Mouse (Mus musculus): ENCODE results near the gene Clgn. TPM values are rescaled to one million over a fixed set of nuclear protein-coding genes. Genes with fewer than 3 reads are reported as not detected.

Clgn gene
- polyA plus RNA-seq, 1 experiment from 2014 or later = 0.14 TPM

DNA sequence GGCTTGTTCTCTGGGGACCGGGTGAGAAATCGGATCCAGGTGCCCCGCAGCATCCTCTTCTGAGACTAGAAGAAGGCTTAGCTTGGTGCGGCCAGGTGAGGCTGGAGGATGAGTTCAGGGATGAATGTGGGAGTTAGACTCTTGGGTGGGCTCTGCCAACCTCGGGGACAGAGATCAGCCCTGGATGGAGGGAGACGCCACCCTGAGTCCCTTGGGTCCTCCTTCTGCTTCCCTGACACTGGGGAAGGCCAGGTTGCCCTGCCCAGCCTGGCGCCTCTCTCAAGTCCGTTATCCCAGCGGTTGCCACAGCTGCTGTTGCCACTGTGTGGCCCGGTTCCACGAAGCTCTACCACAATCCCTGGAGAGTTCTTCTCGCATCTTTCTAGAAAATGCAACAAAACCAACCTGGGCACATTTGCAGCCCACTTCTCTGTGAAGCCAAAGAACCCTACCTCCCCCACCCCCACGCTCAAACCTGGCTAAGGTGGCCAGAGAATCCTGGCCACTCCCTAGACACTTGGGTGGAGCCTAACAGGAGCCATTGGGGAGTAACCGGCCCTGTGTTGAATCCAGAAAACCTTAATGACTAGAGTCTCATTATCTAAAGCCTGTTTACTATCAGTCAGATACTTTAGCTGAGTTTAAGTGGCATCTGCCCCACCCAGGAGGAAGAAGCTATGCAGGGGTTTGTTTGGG lies 487 bp downstream of the Clgn start:
- H3K27ac ChIP-seq (ENCODE audit: low read length) = no peak overlapping the region
- peaks cover 27% of the 10 kb centered on the region for H3K27me3 ChIP-seq (ENCODE audit: insufficient read depth, low read length)
- H3K4me2 ChIP-seq (replicated peaks; ENCODE audit: low read depth, low read length) = peak overlapping the region; percentile 74
- peak overlapping the region; percentile 41; the same call in 1 of the 2 replicates for H3K9ac ChIP-seq (replicated peaks; ENCODE audit: low read length)
- no peaks in the 10 kb centered on the region for H3K9me3 ChIP-seq (ENCODE audit: low read length)
- 8% methylated on average over 14 of the region's 14 CpGs for WGBS
- 0 out of 2 replicates have a peak, but pooled peaks cover 7% of the 10 kb centered on the region for H3K4me1 ChIP-seq (ENCODE audit: insufficient read depth, low read length)
- H3K36me3 ChIP-seq (ENCODE audit: insufficient read depth, low read length) = no peaks in the 10 kb centered on the region
- no peak for ATAC-seq (ENCODE audit: low FRiP score, low TSS enrichment)
- peak overlapping the region; percentile 53 for H3K4me3 ChIP-seq (ENCODE audit: low read length)

- Histone ChIP-seq H3K27me3 (ENCODE audit: insufficient read depth, low read length) (peaks cover 27% of the 10 kb centered on the region), H3K9ac (replicated peaks; ENCODE audit: low read length) (no peak overlapping the region), H3K4me2 (replicated peaks; ENCODE audit: low read depth, low read length) (no peak overlapping the region), H3K4me3 (ENCODE audit: low read length) (no peak overlapping the region), H3K27ac (ENCODE audit: low read length) (no peak overlapping the region), H3K36me3 (ENCODE audit: insufficient read depth, low read length) (no peaks in the 10 kb centered on the region), H3K9me3 (ENCODE audit: low read length) (no peaks in the 10 kb centered on the region), H3K4me1 (ENCODE audit: insufficient read depth, low read length) (0 out of 2 replicates have a peak, but pooled peaks cover 7% of the 10 kb centered on the region)
- ATAC-seq (ENCODE audit: low FRiP score, low TSS enrichment) = no peak
- WGBS = 60% methylated on average over 1 of the region's 1 CpGs
Measured at GRCm38 (mm10) chr8:83392521-83392920, 2.9 kb downstream of the Clgn start.

DNA sequence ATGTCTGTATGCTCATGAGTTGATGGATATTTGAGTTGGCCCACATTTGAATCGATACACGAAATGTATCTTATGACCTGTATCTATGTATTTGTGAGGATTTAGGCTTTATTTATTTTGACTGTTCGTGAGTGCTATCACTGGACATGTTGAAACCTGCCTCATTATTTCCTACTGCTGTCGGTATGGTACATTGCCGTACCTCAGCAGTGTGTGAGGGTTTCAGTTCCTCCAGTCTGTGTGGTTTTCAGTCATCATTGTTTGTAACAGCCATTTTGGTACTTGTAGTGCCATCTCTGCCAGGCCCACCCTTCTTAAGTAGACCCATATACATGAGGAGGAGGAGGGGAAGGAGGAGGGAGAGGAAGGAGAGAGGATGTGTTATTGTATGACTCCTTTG lies 4.7 kb downstream of the Clgn start:
- Histone ChIP-seq H3K4me2 (replicated peaks; ENCODE audit: low read depth, low read length) (no peak overlapping the region), H3K9ac (replicated peaks; ENCODE audit: low read length) (no peak overlapping the region), H3K4me1 (ENCODE audit: insufficient read depth, low read length) (0 out of 2 replicates have a peak, but pooled peaks cover 7% of the 10 kb centered on the region), H3K4me3 (ENCODE audit: low read length) (no peak overlapping the region), H3K9me3 (ENCODE audit: low read length) (no peaks in the 10 kb centered on the region; the same call in 1 of the 2 replicates), H3K27ac (ENCODE audit: low read length) (no peak overlapping the region), H3K36me3 (ENCODE audit: insufficient read depth, low read length) (no peaks in the 10 kb centered on the region), H3K27me3 (ENCODE audit: insufficient read depth, low read length) (peaks cover 15% of the 10 kb centered on the region)
- 91% methylated on average over 5 of the region's 5 CpGs for WGBS
- ATAC-seq (ENCODE audit: low FRiP score, low TSS enrichment) = no peak

DNA sequence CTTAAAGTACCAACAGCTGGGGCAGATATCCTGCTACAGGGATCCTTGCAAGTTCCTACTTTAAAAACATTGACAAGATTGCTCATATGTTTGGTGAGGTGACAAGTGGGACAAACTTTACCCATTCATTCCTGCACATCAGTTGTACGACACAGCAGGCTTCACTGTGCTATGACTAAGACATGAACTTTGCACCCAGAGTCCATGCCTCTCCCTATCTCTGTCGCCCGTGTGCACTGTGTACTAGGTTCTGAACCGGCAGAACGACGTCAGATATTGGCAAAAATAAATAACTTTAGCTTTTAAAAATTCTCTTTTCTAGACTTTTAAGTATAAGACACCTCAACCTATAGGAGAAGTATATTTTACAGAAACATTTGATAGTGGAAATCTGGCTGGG lies 7.0 kb downstream of the Clgn start:
- Histone ChIP-seq H3K36me3 (ENCODE audit: insufficient read depth, low read length) (no peaks in the 10 kb centered on the region), H3K4me3 (ENCODE audit: low read length) (no peak overlapping the region), H3K9ac (replicated peaks; ENCODE audit: low read length) (no peak overlapping the region), H3K27me3 (ENCODE audit: insufficient read depth, low read length) (no peaks in the 10 kb centered on the region), H3K27ac (ENCODE audit: low read length) (no peak overlapping the region), H3K4me1 (ENCODE audit: insufficient read depth, low read length) (no peaks in the 10 kb centered on the region), H3K4me2 (replicated peaks; ENCODE audit: low read depth, low read length) (no peak overlapping the region), H3K9me3 (ENCODE audit: low read length) (no peaks in the 10 kb centered on the region; the same call in 1 of the 2 replicates)
- WGBS = 84% methylated on average over 6 of the region's 6 CpGs
- ATAC-seq (ENCODE audit: low FRiP score, low TSS enrichment) = no peak

DNA sequence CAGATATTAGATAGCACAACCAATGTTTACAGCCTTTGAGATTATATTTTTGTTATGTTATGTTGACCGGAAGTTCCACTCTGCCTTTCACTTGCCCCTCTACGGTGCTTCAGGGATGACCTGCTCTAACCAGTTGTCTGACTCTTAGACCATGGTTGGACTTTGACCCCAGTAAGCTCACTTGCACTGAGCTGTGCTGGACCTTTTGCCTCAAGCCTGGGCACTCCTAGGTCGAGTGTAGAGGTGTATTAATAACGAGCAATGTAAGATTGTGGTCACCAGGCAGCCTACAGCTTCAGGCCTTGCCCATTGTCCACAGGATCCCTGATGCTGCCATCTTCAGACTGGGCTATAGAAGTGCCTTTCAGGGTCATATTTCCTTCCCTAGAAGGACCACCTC lies 8.1 kb downstream of the Clgn start:
- Histone ChIP-seq H3K27ac (ENCODE audit: low read length) (no peak overlapping the region), H3K9ac (replicated peaks; ENCODE audit: low read length) (no peak overlapping the region), H3K36me3 (ENCODE audit: insufficient read depth, low read length) (no peaks in the 10 kb centered on the region), H3K4me3 (ENCODE audit: low read length) (no peak overlapping the region), H3K9me3 (ENCODE audit: low read length) (no peaks in the 10 kb centered on the region; the same call in 1 of the 2 replicates), H3K27me3 (ENCODE audit: insufficient read depth, low read length) (no peaks in the 10 kb centered on the region), H3K4me2 (replicated peaks; ENCODE audit: low read depth, low read length) (no peak overlapping the region), H3K4me1 (ENCODE audit: insufficient read depth, low read length) (no peaks in the 10 kb centered on the region)
- no peak for ATAC-seq (ENCODE audit: low FRiP score, low TSS enrichment)
- 71% methylated on average over 4 of the region's 4 CpGs for WGBS

GRCm38 (mm10) chr8:83405548-83405947 lies 15.9 kb downstream of the Clgn start:
- no peak overlapping the region for H3K9ac ChIP-seq (replicated peaks; ENCODE audit: low read length)
- H3K4me3 ChIP-seq (ENCODE audit: low read length) = no peak overlapping the region
- no peaks in the 10 kb centered on the region for H3K27me3 ChIP-seq (ENCODE audit: insufficient read depth, low read length)
- WGBS = 84% methylated on average over 10 of the region's 10 CpGs
- H3K27ac ChIP-seq (ENCODE audit: low read length) = no peak overlapping the region
- no peaks in the 10 kb centered on the region for H3K36me3 ChIP-seq (ENCODE audit: insufficient read depth, low read length)
- H3K4me1 ChIP-seq (ENCODE audit: insufficient read depth, low read length) = no peaks in the 10 kb centered on the region
- H3K4me2 ChIP-seq (replicated peaks; ENCODE audit: low read depth, low read length) = no peak overlapping the region
- ATAC-seq (ENCODE audit: low FRiP score, low TSS enrichment) = no peak
- H3K9me3 ChIP-seq (ENCODE audit: low read length) = no peaks in the 10 kb centered on the region

DNA sequence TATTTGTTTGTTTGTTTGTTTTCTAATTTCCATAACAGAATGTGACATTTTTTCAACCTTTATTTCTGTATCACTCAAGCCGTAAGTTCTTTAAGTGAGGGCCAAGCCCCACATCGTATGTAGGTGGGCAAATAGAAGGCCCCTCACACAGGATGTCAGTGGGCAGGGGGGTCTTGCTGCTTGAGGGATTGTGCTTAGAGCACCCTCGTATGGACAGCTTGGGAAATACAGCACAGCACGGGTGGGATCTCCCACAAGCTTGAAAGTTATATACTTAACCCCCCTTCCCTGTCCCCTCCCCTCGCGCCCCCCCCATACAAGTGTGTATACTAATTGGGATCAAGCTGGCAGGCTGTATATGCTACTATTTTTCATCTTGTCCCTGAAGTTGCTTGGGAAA lies 17.2 kb downstream of the Clgn start:
- Histone ChIP-seq H3K9ac (replicated peaks; ENCODE audit: low read length) (no peak overlapping the region), H3K36me3 (ENCODE audit: insufficient read depth, low read length) (no peaks in the 10 kb centered on the region), H3K4me2 (replicated peaks; ENCODE audit: low read depth, low read length) (no peak overlapping the region), H3K9me3 (ENCODE audit: low read length) (no peaks in the 10 kb centered on the region), H3K27me3 (ENCODE audit: insufficient read depth, low read length) (no peaks in the 10 kb centered on the region), H3K4me3 (ENCODE audit: low read length) (no peak overlapping the region), H3K4me1 (ENCODE audit: insufficient read depth, low read length) (no peaks in the 10 kb centered on the region), H3K27ac (ENCODE audit: low read length) (no peak overlapping the region)
- WGBS = 42% methylated on average over 6 of the region's 6 CpGs
- no peak for ATAC-seq (ENCODE audit: low FRiP score, low TSS enrichment)

GRCm38 (mm10) chr8:83408496-83408895 lies 18.8 kb downstream of the Clgn start:
- H3K27me3 ChIP-seq (ENCODE audit: insufficient read depth, low read length) = no peaks in the 10 kb centered on the region
- no peak overlapping the region for H3K4me2 ChIP-seq (replicated peaks; ENCODE audit: low read depth, low read length)
- no peaks in the 10 kb centered on the region for H3K4me1 ChIP-seq (ENCODE audit: insufficient read depth, low read length)
- no peak overlapping the region for H3K4me3 ChIP-seq (ENCODE audit: low read length)
- no peaks in the 10 kb centered on the region for H3K36me3 ChIP-seq (ENCODE audit: insufficient read depth, low read length)
- H3K9ac ChIP-seq (replicated peaks; ENCODE audit: low read length) = no peak overlapping the region
- ATAC-seq (ENCODE audit: low FRiP score, low TSS enrichment) = no peak
- 77% methylated on average over 7 of the region's 7 CpGs for WGBS
- no peaks in the 10 kb centered on the region for H3K9me3 ChIP-seq (ENCODE audit: low read length)
- no peak overlapping the region for H3K27ac ChIP-seq (ENCODE audit: low read length)

GRCm38 (mm10) chr8:83416878-83417277 lies 27.2 kb downstream of the Clgn start:
- WGBS = 92% methylated on average over 15 of the region's 15 CpGs
- ATAC-seq (ENCODE audit: low FRiP score, low TSS enrichment) = no peak

GRCm38 (mm10) chr8:83417970-83418369 lies 28.3 kb downstream of the Clgn start:
- no peaks in the 10 kb centered on the region for H3K36me3 ChIP-seq (ENCODE audit: insufficient read depth, low read length)
- no peak overlapping the region for H3K4me3 ChIP-seq (ENCODE audit: low read length)
- H3K27ac ChIP-seq (ENCODE audit: low read length) = no peak overlapping the region
- H3K27me3 ChIP-seq (ENCODE audit: insufficient read depth, low read length) = no peaks in the 10 kb centered on the region
- no peaks in the 10 kb centered on the region for H3K9me3 ChIP-seq (ENCODE audit: low read length)
- no peak for ATAC-seq (ENCODE audit: low FRiP score, low TSS enrichment)
- WGBS = 81% methylated on average over 6 of the region's 6 CpGs
- no peak overlapping the region for H3K4me2 ChIP-seq (replicated peaks; ENCODE audit: low read depth, low read length)
- H3K9ac ChIP-seq (replicated peaks; ENCODE audit: low read length) = no peak overlapping the region
- no peaks in the 10 kb centered on the region for H3K4me1 ChIP-seq (ENCODE audit: insufficient read depth, low read length)

More at GRCm38 (mm10) chr8:83416878-83417277, 27.2 kb downstream of the Clgn start:
- H3K9me3 ChIP-seq (ENCODE audit: low read length) = no peaks in the 10 kb centered on the region
- H3K4me1 ChIP-seq (ENCODE audit: insufficient read depth, low read length) = no peaks in the 10 kb centered on the region
- H3K27me3 ChIP-seq (ENCODE audit: insufficient read depth, low read length) = no peaks in the 10 kb centered on the region
- no peaks in the 10 kb centered on the region for H3K36me3 ChIP-seq (ENCODE audit: insufficient read depth, low read length)
- H3K9ac ChIP-seq (replicated peaks; ENCODE audit: low read length) = no peak overlapping the region
- H3K4me2 ChIP-seq (replicated peaks; ENCODE audit: low read depth, low read length) = no peak overlapping the region
- no peak overlapping the region for H3K4me3 ChIP-seq (ENCODE audit: low read length)
- H3K27ac ChIP-seq (ENCODE audit: low read length) = no peak overlapping the region

All from kidney, embryonic 16.5 days (tissue).